Mouse (Mus musculus): ENCODE measurements at regions not wholly inside any gene's neighbourhood (a gene's known extent, or its start where the extent isn't known, plus 50 kb on each side); places are given as distances from the start of the nearest gene placed in this dataset.

DNA sequence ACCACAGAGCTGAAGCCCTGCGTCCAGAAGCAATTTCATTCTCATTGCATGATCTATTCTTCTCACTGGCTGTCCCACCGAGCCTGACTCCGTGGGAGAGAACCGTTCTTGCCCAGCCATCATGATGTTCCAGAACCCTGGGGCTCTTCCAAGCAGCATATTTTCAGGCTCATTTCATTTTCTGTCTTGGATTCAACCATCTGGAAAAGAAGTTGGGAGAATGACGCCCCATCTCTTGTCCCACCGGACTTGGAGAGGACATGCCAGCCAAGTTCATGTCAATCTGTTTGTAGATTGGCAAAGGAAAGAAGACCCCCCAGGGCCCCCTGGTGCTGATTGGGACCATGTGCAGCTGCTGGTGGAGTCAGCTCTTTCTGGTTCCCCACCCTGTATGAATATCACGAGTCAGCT is 1400.5 kb upstream of the Lrrc6 start:
- TF ChIP-seq CTCF (IDR thresholded peaks at IDR 0.05; ENCODE audit: low read depth), result no peak
- no peak for TF ChIP-seq EP300 (IDR thresholded peaks at IDR 0.05; ENCODE audit: low read depth)

Data from heart, postnatal 0 days (tissue).